Mouse (Mus musculus) erythroblast, embryonic 14.5 days (primary cell): ENCODE data around the gene Wdtc1.

Source experiments
- GATA1 ChIP-seq: IDR thresholded peaks from 2 replicates; pipeline ENCODE4 v1.6.1; 2012; ENCODE audit warnings: low read length, inconsistent platforms, mixed read lengths
- TAL1 ChIP-seq: IDR thresholded peaks from 3 replicates; pipeline ENCODE4 v1.6.1; 2012; ENCODE audit warnings: low read length, inconsistent platforms, mixed read lengths

DNA sequence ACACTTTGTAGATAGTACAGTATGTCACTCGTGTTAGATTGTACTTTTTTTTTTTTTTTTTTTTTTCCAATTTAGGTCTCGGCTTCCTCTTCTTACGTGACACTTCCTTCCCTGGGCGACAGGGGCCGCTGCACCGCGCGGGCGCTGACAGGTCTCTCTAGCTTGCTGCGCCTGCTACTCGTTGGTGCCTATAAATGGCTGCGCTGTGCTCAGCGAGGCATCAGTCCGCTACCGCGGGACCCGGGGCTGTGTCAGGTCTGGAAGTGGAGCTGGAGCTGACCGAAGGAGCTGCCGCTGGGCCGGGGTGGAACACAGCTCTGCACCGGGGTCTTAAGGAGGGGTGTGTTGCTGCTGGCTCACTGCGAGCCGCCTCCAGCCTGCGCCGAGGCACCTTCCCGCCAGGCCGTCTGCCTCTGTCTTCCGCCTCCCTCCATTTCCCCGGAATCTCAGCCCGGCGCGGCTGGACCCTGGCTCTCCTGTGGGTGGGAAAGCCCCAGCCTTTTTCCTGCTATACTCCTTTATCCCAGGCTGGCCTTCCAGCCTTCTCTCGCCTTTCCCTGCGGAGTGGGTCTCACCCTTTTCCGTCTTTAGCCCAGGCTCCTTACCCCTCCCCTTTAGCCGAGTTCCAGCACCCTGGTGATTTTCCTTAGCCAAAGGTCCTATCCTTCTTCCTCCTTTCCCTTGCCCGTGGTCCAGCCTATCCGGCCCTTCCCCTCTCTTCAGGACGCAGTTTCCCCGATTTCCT lies 16.4 kb upstream of the Wdtc1 start, which contains the start of gene Slc9a1:
- TF ChIP-seq TAL1 (no peak), GATA1 (no peak)
